Mouse (Mus musculus) left cerebral cortex, postnatal 14 days (tissue): ENCODE data around the gene Sox5. TPM values are rescaled to one million over a fixed set of nuclear protein-coding genes. Genes with fewer than 3 reads are reported as not detected.

Experiments
- DNase-seq, 2 experiments: peaks; one replicate each; pipeline ENCODE4 v3.0.0; 2021 to 2022; ENCODE audit warnings: low spot score in 2 of 2, mixed read lengths in 1 of 2
- intact Hi-C: fragments of 180-260 bp; cut with DNase I; formaldehyde crosslinking; loops from one replicate; pipeline ENCODE4 v1.15.1; 2025
- total RNA-seq, 2 experiments: library from RNA; stranded (reverse); gene quantifications; 2 replicates each; pipeline ENCODE4 v1.2.3; 2021

Sox5 gene
- total RNA-seq, 2 experiments from 2014 or later, result 63.8 to 68.3 TPM

GRCm38 (mm10) chr6:143832483-143833181 lies 949.1 kb downstream of the Sox5 start:
- no peak for DNase-seq
- intact Hi-C loops, result no loop called here

- DNase-seq, result no peak
- intact Hi-C loops, result no loop called here
Measured at GRCm38 (mm10) chr6:143831246-143831645, 950.5 kb downstream of the Sox5 start.

GRCm38 (mm10) chr6:143830131-143830530 lies 951.6 kb downstream of the Sox5 start:
- no peak for DNase-seq
- intact Hi-C loops, result no loop called here

GRCm38 (mm10) chr6:143826786-143827185 lies 955.0 kb downstream of the Sox5 start:
- intact Hi-C loops, result no loop called here
- DNase-seq, result no peak

- intact Hi-C loops, result no loop called here
- no peak for DNase-seq
Measured at GRCm38 (mm10) chr6:143825966-143826365, 955.8 kb downstream of the Sox5 start.

GRCm38 (mm10) chr6:143825086-143825485 lies 956.7 kb downstream of the Sox5 start:
- no peak for DNase-seq
- intact Hi-C loops, result no loop called here

GRCm38 (mm10) chr6:143788446-143788845 lies 993.3 kb downstream of the Sox5 start:
- intact Hi-C loops, result no loop called here
- DNase-seq, result peak; percentile 12 to 23

GRCm38 (mm10) chr6:143787360-143787759 lies 994.4 kb downstream of the Sox5 start:
- DNase-seq, result no peak
- intact Hi-C loops, result no loop called here

GRCm38 (mm10) chr6:143785685-143786084 lies 996.1 kb downstream of the Sox5 start:
- no peak for DNase-seq
- intact Hi-C loops, result no loop called here
